Mouse (Mus musculus) kidney, adult 2 months (tissue): ENCODE data around the gene Zdhhc11.

Source experiments
- CTCF ChIP-seq: fragments of 200-500 bp; conservative IDR thresholded peaks from 2 replicates; pipeline ENCODE4 v1.5.1; 2011; ENCODE audit warnings: low read depth, mild to moderate bottlenecking, control low read depth, low read length, moderate library complexity, mixed read lengths; ENCODE audit not compliant: insufficient read depth, insufficient read length
- POLR2A ChIP-seq: fragments of 200-500 bp; IDR thresholded peaks from one replicate; pipeline ENCODE4 v1.6.1; 2011; ENCODE audit warnings: low read depth, low read length, control low read depth

GRCm38 (mm10) chr13:74015908-74016307 is 52.3 kb downstream of the Zdhhc11 start:
- no peak for TF ChIP-seq POLR2A
- TF ChIP-seq CTCF, result no peak
